ENCODE assay signal across 8 mouse cellular contexts in the genomic region with DNA sequence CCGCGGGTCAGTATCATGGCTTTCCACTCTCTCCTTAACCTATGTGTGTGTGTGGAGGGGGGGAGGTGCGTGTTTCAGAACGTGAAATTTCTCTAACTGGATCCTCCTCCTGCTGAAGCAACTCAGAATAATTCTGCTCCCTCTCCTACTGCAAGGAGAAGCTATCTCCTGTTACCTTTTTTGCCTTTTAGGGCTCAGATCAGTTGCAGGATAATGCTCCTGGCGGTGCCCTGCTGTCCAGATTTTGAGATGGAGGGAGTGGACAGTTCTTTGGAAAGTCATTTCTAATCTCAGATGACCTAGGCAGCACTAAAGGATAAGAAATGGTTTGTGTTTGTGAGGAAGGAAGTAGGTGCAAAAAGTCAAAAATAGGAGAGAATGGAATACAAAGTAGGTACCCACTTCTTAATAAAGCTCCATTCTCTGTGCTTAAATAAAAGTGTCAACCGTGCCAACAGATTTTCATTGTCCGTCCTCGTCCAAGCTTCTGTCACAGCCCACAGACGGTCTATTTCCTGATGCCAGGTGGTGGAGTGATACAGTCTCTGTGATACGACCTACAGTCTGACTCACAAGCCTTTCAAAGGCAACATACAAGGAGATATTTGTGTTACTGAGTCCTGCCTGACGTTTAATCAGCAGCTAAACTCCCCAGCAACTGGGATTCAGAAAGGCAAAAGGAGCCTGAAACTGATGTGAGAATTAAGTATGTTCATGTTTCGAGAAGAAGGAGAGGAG. TPM values are rescaled to one million over a fixed set of nuclear protein-coding genes. Genes with fewer than 3 reads are reported as not detected.
DNase-seq lines count a peak whose midpoint lies in the region; ATAC-seq and TF ChIP-seq lines count a peak whose summit lies in the region.

No protein-coding gene starts in this region.

- peak overlapping the region; percentile 99 for H3K4me2 ChIP-seq in intestine, embryonic 16.5 days (ENCODE audit: low read depth, low read length)
- peak overlapping the region; percentile 89 for H3K4me2 ChIP-seq in midbrain, embryonic 13.5 days (replicated peaks)

- peaks cover 4% of the 10 kb centered on the region for H3K4me1 ChIP-seq in spleen, adult 2 months (ENCODE audit: control insufficient read depth, insufficient read depth, insufficient read length)
- peaks cover 8% of the 10 kb centered on the region; the same call in 1 of the 2 replicates for H3K4me1 ChIP-seq in intestine, embryonic 16.5 days (ENCODE audit: control insufficient read depth, insufficient read depth, low read length)
- H3K4me1 ChIP-seq in midbrain, embryonic 13.5 days (replicated peaks) = peaks cover 12% of the 10 kb centered on the region

- TF ChIP-seq POLR2A in spleen, adult 2 months (IDR thresholded peaks at IDR 0.05; ENCODE audit: low read depth, low read length) = no peak

- ATAC-seq in intestine, embryonic 16.5 days = no peak
- no peak for ATAC-seq in midbrain, embryonic 13.5 days

- H3K27ac ChIP-seq in spleen, adult 2 months (ENCODE audit: insufficient read depth, low read length) = no peak overlapping the region
- no peak overlapping the region for H3K27ac ChIP-seq in intestine, embryonic 16.5 days (ENCODE audit: low read length)
- no peak overlapping the region for H3K27ac ChIP-seq in midbrain, embryonic 13.5 days

- H3K9ac ChIP-seq in intestine, embryonic 16.5 days (ENCODE audit: low read depth, low read length) = peak overlapping the region; percentile 69; the same call in 1 of the 2 replicates
- H3K9ac ChIP-seq in midbrain, embryonic 13.5 days (replicated peaks) = peak overlapping the region; percentile 66

- peak overlapping the region; percentile 41; the same call in 1 of the 2 replicates for H3K4me3 ChIP-seq in spleen, adult 2 months (ENCODE audit: extremely low read depth, insufficient read depth, insufficient read length)
- peak overlapping the region; percentile 63 for H3K4me3 ChIP-seq in intestine, embryonic 16.5 days (ENCODE audit: low read length)
- H3K4me3 ChIP-seq in midbrain, embryonic 13.5 days (replicated peaks) = peak overlapping the region; percentile 63

- peaks cover 9% of the 10 kb centered on the region for H3K27me3 ChIP-seq in spleen, adult 2 months (ENCODE audit: control insufficient read depth, insufficient read depth, low read length)
- H3K27me3 ChIP-seq in intestine, embryonic 16.5 days (replicated peaks; ENCODE audit: control insufficient read depth, insufficient read depth, low read length) = peaks cover 11% of the 10 kb centered on the region; the same call in 1 of the 2 replicates
- H3K27me3 ChIP-seq in midbrain, embryonic 13.5 days = peaks cover 37% of the 10 kb centered on the region

- no peaks in the 10 kb centered on the region for H3K9me3 ChIP-seq in intestine, embryonic 16.5 days (ENCODE audit: control insufficient read depth, low read length)
- no peaks in the 10 kb centered on the region for H3K9me3 ChIP-seq in midbrain, embryonic 13.5 days

- no peak for TF ChIP-seq CTCF in spleen, adult 2 months (IDR thresholded peaks at IDR 0.05; ENCODE audit: extremely low read depth, insufficient read depth, insufficient read length, insufficient replicate concordance)

- peak; percentile 23 for DNase-seq in embryo, embryonic 10.5 days (ENCODE audit: low spot score)
- no peak for DNase-seq in embryo, embryonic 11 days
- no peak for DNase-seq in spleen, adult 2 months (ENCODE audit: low read depth in 1 of 2, low spot score in 2 of 2)
- no peak for DNase-seq in spleen, postnatal 36 days (ENCODE audit: low spot score in 2 of 2)
- no peak for DNase-seq in MN1 (ENCODE audit: low spot score)
- DNase-seq in spleen, postnatal 10 days (ENCODE audit: low spot score in 2 of 2) = no peak

- WGBS in spleen, adult 2 months = 34% methylated on average over 12 of the region's 12 CpGs
- 35% methylated on average over 12 of the region's 12 CpGs for WGBS in intestine, embryonic 16.5 days
- WGBS in midbrain, embryonic 13.5 days = 26% methylated on average over 12 of the region's 12 CpGs

- H3K36me3 ChIP-seq in spleen, adult 2 months (ENCODE audit: control insufficient read depth, insufficient read depth, low read length) = no peaks in the 10 kb centered on the region
- H3K36me3 ChIP-seq in intestine, embryonic 16.5 days (ENCODE audit: control insufficient read depth, insufficient read depth, low read length) = no peaks in the 10 kb centered on the region
- no peaks in the 10 kb centered on the region for H3K36me3 ChIP-seq in midbrain, embryonic 13.5 days

RNA-seq across cellular contexts. Expression of gene Ephx4, which starts 1.6 kb away (rescaled TPM):
- 0.12 and 0.26 TPM in 2 replicates for polyA plus RNA-seq in spleen, adult 2 months (2012; rRNA removed)
- 0.21 and 0.50 TPM in 2 replicates for polyA plus RNA-seq in intestine, embryonic 16.5 days (2015; fragmentation: Nextera tagmentation; extraction: Ambion mirVana)
- polyA plus RNA-seq in midbrain, embryonic 13.5 days (2015; fragmentation: Nextera tagmentation; extraction: Ambion mirVana) = 0.77 and 1.1 TPM in 2 replicates

RNA-seq across cellular contexts. Expression of gene Lpcat2b, which starts 27.2 kb away (rescaled TPM):
- polyA plus RNA-seq in spleen, adult 2 months (2012; rRNA removed) = not detected in 2 replicates
- not detected in 2 replicates for polyA plus RNA-seq in intestine, embryonic 16.5 days (2015; fragmentation: Nextera tagmentation; extraction: Ambion mirVana)
- not detected in 2 replicates for polyA plus RNA-seq in midbrain, embryonic 13.5 days (2015; fragmentation: Nextera tagmentation; extraction: Ambion mirVana)

RNA-seq across cellular contexts. Expression of gene Btbd8, which starts 33.7 kb away (rescaled TPM):
- 0.70 and 0.74 TPM in 2 replicates for polyA plus RNA-seq in spleen, adult 2 months (2012; rRNA removed)
- 2.7 and 2.8 TPM in 2 replicates for polyA plus RNA-seq in intestine, embryonic 16.5 days (2015; fragmentation: Nextera tagmentation; extraction: Ambion mirVana)
- polyA plus RNA-seq in midbrain, embryonic 13.5 days (2015; fragmentation: Nextera tagmentation; extraction: Ambion mirVana) = 14.5 and 17.9 TPM in 2 replicates
